Mouse (Mus musculus) E14TG2a.4 (cell line): Measurements from ENCODE around the gene Gm20388.

Source experiments
- CTCF ChIP-seq: conservative IDR thresholded peaks from 2 replicates; pipeline ENCODE4 v1.5.1; 2014; ENCODE audit warnings: low read length
- NANOG ChIP-seq: IDR thresholded peaks from 2 replicates; pipeline ENCODE4 v1.6.1; 2014; ENCODE audit warnings: borderline replicate concordance, low read length, mixed read lengths

GRCm38 (mm10) chr8:122938170-122938569 lies 3027.5 kb downstream of the Gm20388 start:
- TF ChIP-seq CTCF (no peak), NANOG (no peak)
